ENCODE assay signal across 28 mouse cellular contexts in the genomic region with DNA sequence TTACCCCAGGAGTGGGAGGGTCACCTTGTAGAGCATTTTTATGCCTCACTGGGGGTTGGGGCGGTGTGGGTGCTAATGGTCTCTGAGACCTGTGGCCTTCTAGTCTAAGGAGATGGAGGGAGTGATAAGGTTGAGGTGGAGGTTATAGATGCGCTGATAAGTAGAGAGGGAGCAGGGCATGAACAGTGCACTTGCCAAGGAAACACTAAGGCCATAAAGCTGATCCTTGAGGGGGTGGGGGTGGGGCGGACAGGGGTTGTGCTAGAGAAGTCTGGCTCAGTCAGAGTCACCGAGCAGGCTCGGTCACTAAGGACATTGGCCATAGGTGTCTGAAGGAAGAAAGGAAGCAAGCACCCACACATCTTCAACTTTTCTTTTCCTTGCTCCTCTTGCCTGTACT. TPM values are rescaled to one million over a fixed set of nuclear protein-coding genes. Genes with fewer than 3 reads are reported as not detected.
"Had no signal": no experiment of that assay in that cellular context is flagged by ENCODE, and none has a peak within 500 bp of the region (broad histone marks: within the 10 kb centered on the region; RNA-seq: fewer than 3 reads in every experiment).

No protein-coding gene starts in this region.

- H3K9me3 ChIP-seq: limb, embryonic 12.5 days; limb, embryonic 15.5 days; liver, embryonic 12.5 days; liver, embryonic 15.5 days; lung, embryonic 15.5 days; megakaryocyte, embryonic 14.5 days; midbrain, embryonic 10.5 days; midbrain, embryonic 13.5 days; neural tube, embryonic 13.5 days; stomach, embryonic 15.5 days had no signal

- ATAC-seq: liver, embryonic 12.5 days; midbrain, embryonic 13.5 days; midbrain, embryonic 16.5 days had no signal

- H3K9ac ChIP-seq: limb, embryonic 12.5 days; limb, embryonic 15.5 days; liver, embryonic 12.5 days; liver, embryonic 15.5 days; lung, embryonic 15.5 days; midbrain, embryonic 13.5 days; neural tube, embryonic 13.5 days; stomach, embryonic 15.5 days had no signal

- H3K4me3 ChIP-seq: limb, embryonic 12.5 days; limb, embryonic 15.5 days; liver, embryonic 12.5 days; liver, embryonic 15.5 days; lung, embryonic 15.5 days; megakaryocyte, embryonic 14.5 days; midbrain, embryonic 10.5 days; midbrain, embryonic 13.5 days; myocyte; neural tube, embryonic 13.5 days; stomach, embryonic 15.5 days had no signal

- H3K4me2 ChIP-seq: limb, embryonic 12.5 days; limb, embryonic 15.5 days; liver, embryonic 12.5 days; liver, embryonic 15.5 days; lung, embryonic 15.5 days; midbrain, embryonic 13.5 days; neural tube, embryonic 13.5 days; stomach, embryonic 15.5 days had no signal

- H3K27ac ChIP-seq: limb, embryonic 12.5 days; limb, embryonic 15.5 days; liver, embryonic 12.5 days; liver, embryonic 15.5 days; lung, embryonic 15.5 days; midbrain, embryonic 10.5 days; midbrain, embryonic 13.5 days; neural tube, embryonic 13.5 days; stomach, embryonic 15.5 days had no signal

- H3K4me1 ChIP-seq: limb, embryonic 12.5 days; limb, embryonic 15.5 days; lung, embryonic 15.5 days; megakaryocyte, embryonic 14.5 days; midbrain, embryonic 10.5 days; midbrain, embryonic 13.5 days; neural tube, embryonic 13.5 days; stomach, embryonic 15.5 days had no signal

- H3K27me3 ChIP-seq: limb, embryonic 12.5 days; limb, embryonic 15.5 days; liver, embryonic 15.5 days; lung, embryonic 15.5 days; midbrain, embryonic 13.5 days; neural tube, embryonic 13.5 days; stomach, embryonic 15.5 days had no signal

- DNase-seq: left cerebral cortex, postnatal 4 days; lung, adult 18-20 months; lung, postnatal 10 days; lung, postnatal 36 days; retina, postnatal 1 day; right cerebral cortex, postnatal 25 days; spleen, adult 18-20 months; thymus, adult 2 months; thymus, postnatal 14 days had no signal

- H3K36me3 ChIP-seq: limb, embryonic 12.5 days; limb, embryonic 15.5 days; lung, embryonic 15.5 days; midbrain, embryonic 10.5 days; midbrain, embryonic 13.5 days; neural tube, embryonic 13.5 days; stomach, embryonic 15.5 days had no signal

RNA-seq across cellular contexts. Expression of gene Trpv5, which starts 1.1 kb away (rescaled TPM):
- total RNA-seq: layer of hippocampus, adult 18-20 months; layer of hippocampus, postnatal 14 days; left cerebral cortex, adult 8-10 months; left cerebral cortex, postnatal 14 days; left cerebral cortex, postnatal 4 days; monocyte, adult 5-6 weeks; neutrophil, adult 5-6 weeks had no signal
- polyA plus RNA-seq: intestine, embryonic 14.5 days; limb, embryonic 12.5 days; limb, embryonic 15.5 days; lung, embryonic 15.5 days; midbrain, embryonic 10.5 days; midbrain, embryonic 13.5 days; midbrain, embryonic 16.5 days; myocyte; neural tube, embryonic 13.5 days; thymus, adult 2 months had no signal

RNA-seq across cellular contexts. Expression of gene Llcfc1, which starts 2.6 kb away (rescaled TPM):
- total RNA-seq: layer of hippocampus, adult 18-20 months; layer of hippocampus, postnatal 14 days; left cerebral cortex, adult 8-10 months; left cerebral cortex, postnatal 14 days; left cerebral cortex, postnatal 4 days; monocyte, adult 5-6 weeks; neutrophil, adult 5-6 weeks had no signal
- polyA plus RNA-seq: intestine, embryonic 14.5 days; limb, embryonic 12.5 days; limb, embryonic 15.5 days; liver, embryonic 12.5 days; lung, embryonic 15.5 days; midbrain, embryonic 10.5 days; midbrain, embryonic 13.5 days; midbrain, embryonic 16.5 days; myocyte; neural tube, embryonic 13.5 days; thymus, adult 2 months had no signal

RNA-seq across cellular contexts. Expression of gene Kel, which starts 22.5 kb away (rescaled TPM):
- total RNA-seq: layer of hippocampus, adult 18-20 months; layer of hippocampus, postnatal 14 days; left cerebral cortex, adult 8-10 months; left cerebral cortex, postnatal 14 days; left cerebral cortex, postnatal 4 days; monocyte, adult 5-6 weeks had no signal
- polyA plus RNA-seq: myocyte had no signal

RNA-seq across cellular contexts. Expression of gene Trpv6, which starts 45.5 kb away (rescaled TPM):
- total RNA-seq: monocyte, adult 5-6 weeks; neutrophil, adult 5-6 weeks had no signal
